Mouse (Mus musculus): ENCODE measurements around the gene Cobll1. TPM values are rescaled to one million over a fixed set of nuclear protein-coding genes. Genes with fewer than 3 reads are reported as not detected.
A peak's percentile ranks its signal among the peaks of the same experiment; 100 is the strongest.

Cobll1 gene
- polyA plus RNA-seq, 1 experiment from 2014 or later: 2.7 TPM

GRCm38 (mm10) chr2:65238171-65238963 is 836 bp downstream of the Cobll1 start:
- peak; percentile 89 for ATAC-seq (ENCODE audit: low read depth)
- Histone ChIP-seq H3K27ac (ENCODE audit: low read depth, low read length) (0 out of 2 replicates have a peak overlapping the region, but pooled peaks have one; percentile 28), H3K27me3 (ENCODE audit: control insufficient read depth, insufficient read depth, low read length) (peaks cover 3% of the 10 kb centered on the region), H3K4me3 (ENCODE audit: low read depth, low read length) (peak overlapping the region; percentile 66), H3K9me3 (ENCODE audit: control insufficient read depth, low read length) (no peaks in the 10 kb centered on the region), H3K4me1 (ENCODE audit: control insufficient read depth, insufficient read depth, low read length) (peaks cover 3% of the 10 kb centered on the region; the same call in 1 of the 2 replicates), H3K9ac (replicated peaks; ENCODE audit: low read depth, low read length) (peak overlapping the region; percentile 55), H3K36me3 (ENCODE audit: control insufficient read depth, insufficient read depth, low read length) (no peaks in the 10 kb centered on the region), H3K4me2 (ENCODE audit: low read depth, low read length) (peak overlapping the region; percentile 99)
- under 1% methylated on average over 74 of the region's 114 CpGs for WGBS

- WGBS: under 1% methylated on average over 22 of the region's 22 CpGs
- Histone ChIP-seq H3K4me3 (ENCODE audit: low read depth, low read length) (peak overlapping the region; percentile 66), H3K36me3 (ENCODE audit: control insufficient read depth, insufficient read depth, low read length) (no peaks in the 10 kb centered on the region), H3K27ac (ENCODE audit: low read depth, low read length) (no peak overlapping the region), H3K27me3 (ENCODE audit: control insufficient read depth, insufficient read depth, low read length) (peaks cover 3% of the 10 kb centered on the region), H3K9me3 (ENCODE audit: control insufficient read depth, low read length) (no peaks in the 10 kb centered on the region), H3K4me2 (ENCODE audit: low read depth, low read length) (peak overlapping the region; percentile 99), H3K4me1 (ENCODE audit: control insufficient read depth, insufficient read depth, low read length) (peaks cover 3% of the 10 kb centered on the region; the same call in 1 of the 2 replicates), H3K9ac (replicated peaks; ENCODE audit: low read depth, low read length) (peak overlapping the region; percentile 55)
- peak; percentile 15; the same call in 1 of the 2 replicates for ATAC-seq (ENCODE audit: low read depth)
Measured at GRCm38 (mm10) chr2:65237610-65238170, 1.5 kb downstream of the Cobll1 start.

GRCm38 (mm10) chr2:65237116-65237515 is 2.1 kb downstream of the Cobll1 start:
- Histone ChIP-seq H3K9me3 (ENCODE audit: control insufficient read depth, low read length) (no peaks in the 10 kb centered on the region), H3K4me1 (ENCODE audit: control insufficient read depth, insufficient read depth, low read length) (peaks cover 3% of the 10 kb centered on the region; the same call in 1 of the 2 replicates), H3K4me2 (ENCODE audit: low read depth, low read length) (peak overlapping the region; percentile 99; the same call in 1 of the 2 replicates), H3K4me3 (ENCODE audit: low read depth, low read length) (peak overlapping the region; percentile 66), H3K36me3 (ENCODE audit: control insufficient read depth, insufficient read depth, low read length) (no peaks in the 10 kb centered on the region), H3K27me3 (ENCODE audit: control insufficient read depth, insufficient read depth, low read length) (peaks cover 3% of the 10 kb centered on the region), H3K27ac (ENCODE audit: low read depth, low read length) (no peak overlapping the region), H3K9ac (replicated peaks; ENCODE audit: low read depth, low read length) (no peak overlapping the region)
- WGBS: 64% methylated on average over 8 of the region's 8 CpGs
- no peak for ATAC-seq (ENCODE audit: low read depth)

GRCm38 (mm10) chr2:65236644-65237043 is 2.6 kb downstream of the Cobll1 start:
- 0 out of 2 replicates have a peak overlapping the region, but pooled peaks have one; percentile 3 for H3K4me2 ChIP-seq (ENCODE audit: low read depth, low read length)
- no peak for ATAC-seq (ENCODE audit: low read depth)
- WGBS: 81% methylated on average over 8 of the region's 8 CpGs
- H3K27ac ChIP-seq (ENCODE audit: low read depth, low read length): no peak overlapping the region
- no peaks in the 10 kb centered on the region for H3K9me3 ChIP-seq (ENCODE audit: control insufficient read depth, low read length)
- no peak overlapping the region for H3K4me3 ChIP-seq (ENCODE audit: low read depth, low read length)
- H3K27me3 ChIP-seq (ENCODE audit: control insufficient read depth, insufficient read depth, low read length): peaks cover 3% of the 10 kb centered on the region
- no peaks in the 10 kb centered on the region for H3K36me3 ChIP-seq (ENCODE audit: control insufficient read depth, insufficient read depth, low read length)
- H3K4me1 ChIP-seq (ENCODE audit: control insufficient read depth, insufficient read depth, low read length): peaks cover 3% of the 10 kb centered on the region; the same call in 1 of the 2 replicates
- no peak overlapping the region for H3K9ac ChIP-seq (replicated peaks; ENCODE audit: low read depth, low read length)

GRCm38 (mm10) chr2:65232756-65233535 is 6.3 kb downstream of the Cobll1 start:
- WGBS: 90% methylated on average over 15 of the region's 15 CpGs
- peaks cover 2% of the 10 kb centered on the region; the same call in 1 of the 2 replicates for H3K4me1 ChIP-seq (ENCODE audit: control insufficient read depth, insufficient read depth, low read length)
- no peak overlapping the region for H3K4me3 ChIP-seq (ENCODE audit: low read depth, low read length)
- H3K9me3 ChIP-seq (ENCODE audit: control insufficient read depth, low read length): no peaks in the 10 kb centered on the region
- H3K9ac ChIP-seq (replicated peaks; ENCODE audit: low read depth, low read length): no peak overlapping the region
- H3K36me3 ChIP-seq (ENCODE audit: control insufficient read depth, insufficient read depth, low read length): no peaks in the 10 kb centered on the region
- no peak for ATAC-seq (ENCODE audit: low read depth)
- H3K27me3 ChIP-seq (ENCODE audit: control insufficient read depth, insufficient read depth, low read length): no peaks in the 10 kb centered on the region
- no peak overlapping the region for H3K27ac ChIP-seq (ENCODE audit: low read depth, low read length)
- H3K4me2 ChIP-seq (ENCODE audit: low read depth, low read length): no peak overlapping the region

- Histone ChIP-seq H3K4me3 (ENCODE audit: low read depth, low read length) (no peak overlapping the region), H3K9me3 (ENCODE audit: control insufficient read depth, low read length) (no peaks in the 10 kb centered on the region), H3K36me3 (ENCODE audit: control insufficient read depth, insufficient read depth, low read length) (no peaks in the 10 kb centered on the region), H3K4me2 (ENCODE audit: low read depth, low read length) (no peak overlapping the region), H3K9ac (replicated peaks; ENCODE audit: low read depth, low read length) (no peak overlapping the region), H3K4me1 (ENCODE audit: control insufficient read depth, insufficient read depth, low read length) (no peaks in the 10 kb centered on the region), H3K27me3 (ENCODE audit: control insufficient read depth, insufficient read depth, low read length) (no peaks in the 10 kb centered on the region), H3K27ac (ENCODE audit: low read depth, low read length) (no peak overlapping the region)
- no peak for ATAC-seq (ENCODE audit: low read depth)
- WGBS: 82% methylated on average over 7 of the region's 7 CpGs
Measured at GRCm38 (mm10) chr2:65228426-65228825, 10.8 kb downstream of the Cobll1 start.

GRCm38 (mm10) chr2:65227898-65228290 is 11.3 kb downstream of the Cobll1 start:
- no peaks in the 10 kb centered on the region for H3K36me3 ChIP-seq (ENCODE audit: control insufficient read depth, insufficient read depth, low read length)
- no peak for ATAC-seq (ENCODE audit: low read depth)
- no peak overlapping the region for H3K4me2 ChIP-seq (ENCODE audit: low read depth, low read length)
- WGBS: 82% methylated on average over 2 of the region's 2 CpGs
- no peaks in the 10 kb centered on the region for H3K9me3 ChIP-seq (ENCODE audit: control insufficient read depth, low read length)
- H3K27ac ChIP-seq (ENCODE audit: low read depth, low read length): no peak overlapping the region
- H3K4me3 ChIP-seq (ENCODE audit: low read depth, low read length): no peak overlapping the region
- H3K9ac ChIP-seq (replicated peaks; ENCODE audit: low read depth, low read length): no peak overlapping the region
- no peaks in the 10 kb centered on the region for H3K27me3 ChIP-seq (ENCODE audit: control insufficient read depth, insufficient read depth, low read length)
- no peaks in the 10 kb centered on the region for H3K4me1 ChIP-seq (ENCODE audit: control insufficient read depth, insufficient read depth, low read length)

- no peak overlapping the region for H3K4me2 ChIP-seq (ENCODE audit: low read depth, low read length)
- no peaks in the 10 kb centered on the region for H3K4me1 ChIP-seq (ENCODE audit: control insufficient read depth, insufficient read depth, low read length)
- H3K27me3 ChIP-seq (ENCODE audit: control insufficient read depth, insufficient read depth, low read length): no peaks in the 10 kb centered on the region
- 88% methylated on average over 6 of the region's 6 CpGs for WGBS
- H3K36me3 ChIP-seq (ENCODE audit: control insufficient read depth, insufficient read depth, low read length): no peaks in the 10 kb centered on the region
- ATAC-seq (ENCODE audit: low read depth): no peak
- no peak overlapping the region for H3K4me3 ChIP-seq (ENCODE audit: low read depth, low read length)
- H3K9me3 ChIP-seq (ENCODE audit: control insufficient read depth, low read length): no peaks in the 10 kb centered on the region
- no peak overlapping the region for H3K9ac ChIP-seq (replicated peaks; ENCODE audit: low read depth, low read length)
- H3K27ac ChIP-seq (ENCODE audit: low read depth, low read length): no peak overlapping the region
Measured at GRCm38 (mm10) chr2:65227154-65227897, 11.9 kb downstream of the Cobll1 start.
